Mouse (Mus musculus) liver, embryonic 14.5 days (tissue): ENCODE results near the gene Lamb1.

Source experiments
- CTCF ChIP-seq: IDR thresholded peaks from 2 replicates; pipeline ENCODE4 v1.5.1; 2016; ENCODE audit warnings: antibody characterized with exemption, low read depth, control low read depth
- EP300 ChIP-seq: IDR thresholded peaks from 2 replicates; pipeline ENCODE4 v1.6.1; 2016; ENCODE audit warnings: antibody characterized with exemption, low read depth

- TF ChIP-seq EP300 (no peak), CTCF (no peak)
Measured at GRCm38 (mm10) chr12:31320817-31321216, 55.8 kb downstream of the Lamb1 start.
